Mouse (Mus musculus): ENCODE measurements around the gene Gulp1. TPM values are rescaled to one million over a fixed set of nuclear protein-coding genes. Genes with fewer than 3 reads are reported as not detected.

Gene Gulp1
- polyA plus RNA-seq, 1 experiment from 2014 or later, result 10.8 TPM

DNA sequence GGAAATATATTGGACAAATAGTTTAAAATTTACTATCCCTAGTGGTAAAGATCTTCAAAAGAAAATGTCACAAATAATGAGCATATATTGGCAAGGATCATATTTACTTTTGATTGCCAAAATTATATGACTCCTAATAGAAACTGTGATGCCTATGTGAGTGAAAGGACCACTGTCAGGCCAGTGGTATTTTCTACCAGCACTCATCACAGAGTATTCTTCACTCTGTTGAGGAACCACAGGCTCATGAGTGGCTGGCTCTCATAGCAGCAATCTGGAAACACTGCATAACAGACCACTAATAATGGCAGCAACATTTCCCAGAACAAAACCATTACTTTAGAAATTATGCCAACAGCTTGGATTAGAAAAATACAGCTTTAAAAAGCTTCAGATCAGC is 255.1 kb downstream of the Gulp1 start:
- H3K4me1 ChIP-seq (ENCODE audit: control insufficient read depth, insufficient read depth, low read length), result no peaks in the 10 kb centered on the region
- H3K36me3 ChIP-seq (ENCODE audit: control insufficient read depth, insufficient read depth, low read length), result no peaks in the 10 kb centered on the region
- H3K9ac ChIP-seq (ENCODE audit: low read depth, low read length), result no peak overlapping the region
- H3K4me2 ChIP-seq (ENCODE audit: low read depth, low read length), result no peak overlapping the region
- H3K27ac ChIP-seq (ENCODE audit: low read length), result no peak overlapping the region
- H3K27me3 ChIP-seq (replicated peaks; ENCODE audit: control insufficient read depth, insufficient read depth, low read length), result no peaks in the 10 kb centered on the region
- no peak for ATAC-seq
- H3K9me3 ChIP-seq (ENCODE audit: control insufficient read depth, low read length), result no peaks in the 10 kb centered on the region
- no peak overlapping the region for H3K4me3 ChIP-seq (ENCODE audit: low read length)

DNA sequence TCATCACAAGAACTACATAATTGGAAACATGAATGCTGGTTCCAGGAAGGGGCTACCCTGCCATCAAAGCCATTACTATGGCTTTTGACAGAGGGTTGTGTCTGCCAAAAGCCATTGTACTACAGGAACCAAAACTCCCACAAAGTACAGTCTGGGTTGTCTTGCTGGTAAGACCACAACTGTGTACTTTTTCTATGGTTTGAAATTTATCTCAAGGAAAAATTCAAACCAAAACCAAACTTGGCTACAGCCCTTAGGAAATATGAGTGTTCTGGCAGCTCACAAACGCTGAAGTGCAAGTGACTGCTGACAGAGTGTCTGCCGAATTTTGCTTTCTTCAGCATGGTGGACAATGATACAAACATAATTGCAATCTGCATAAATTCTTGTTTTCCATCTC is 259.0 kb downstream of the Gulp1 start:
- no peaks in the 10 kb centered on the region for H3K4me1 ChIP-seq (ENCODE audit: control insufficient read depth, insufficient read depth, low read length)
- H3K9ac ChIP-seq (ENCODE audit: low read depth, low read length), result no peak overlapping the region
- no peak overlapping the region for H3K4me2 ChIP-seq (ENCODE audit: low read depth, low read length)
- ATAC-seq, result no peak
- 77% methylated on average over 2 of the region's 2 CpGs for WGBS
- no peaks in the 10 kb centered on the region for H3K36me3 ChIP-seq (ENCODE audit: control insufficient read depth, insufficient read depth, low read length)
- H3K27ac ChIP-seq (ENCODE audit: low read length), result no peak overlapping the region
- H3K27me3 ChIP-seq (replicated peaks; ENCODE audit: control insufficient read depth, insufficient read depth, low read length), result no peaks in the 10 kb centered on the region
- H3K9me3 ChIP-seq (ENCODE audit: control insufficient read depth, low read length), result no peaks in the 10 kb centered on the region
- H3K4me3 ChIP-seq (ENCODE audit: low read length), result no peak overlapping the region

DNA sequence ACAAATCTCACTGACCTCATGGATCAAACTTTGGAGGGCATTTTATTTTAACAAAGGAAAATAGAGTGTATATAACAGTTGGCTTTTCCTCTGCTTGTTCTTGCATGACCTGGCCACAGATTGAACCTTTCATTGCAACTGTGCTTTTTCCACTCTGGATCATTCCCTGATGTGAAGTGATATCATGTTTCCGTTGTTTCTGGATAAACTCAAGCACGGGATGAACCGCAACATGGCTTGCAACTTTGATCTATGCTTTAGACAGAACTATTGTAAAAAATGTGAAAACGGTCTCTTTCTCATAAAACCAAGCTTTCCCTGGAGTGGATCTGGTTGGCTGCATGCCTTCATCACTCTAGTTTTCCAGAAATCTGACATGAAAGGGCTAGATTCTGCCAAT is 282.6 kb downstream of the Gulp1 start:
- Histone ChIP-seq H3K4me1 (ENCODE audit: control insufficient read depth, insufficient read depth, low read length) (no peaks in the 10 kb centered on the region), H3K27me3 (replicated peaks; ENCODE audit: control insufficient read depth, insufficient read depth, low read length) (no peaks in the 10 kb centered on the region), H3K4me3 (ENCODE audit: low read length) (no peak overlapping the region), H3K9me3 (ENCODE audit: control insufficient read depth, low read length) (no peaks in the 10 kb centered on the region), H3K4me2 (ENCODE audit: low read depth, low read length) (no peak overlapping the region), H3K9ac (ENCODE audit: low read depth, low read length) (no peak overlapping the region), H3K36me3 (ENCODE audit: control insufficient read depth, insufficient read depth, low read length) (no peaks in the 10 kb centered on the region), H3K27ac (ENCODE audit: low read length) (no peak overlapping the region)
- ATAC-seq, result no peak
- WGBS, result 65% methylated on average over 4 of the region's 4 CpGs

Data from intestine, embryonic 16.5 days (tissue).